Mouse (Mus musculus): Measurements from ENCODE around the gene A630023A22Rik. TPM values are rescaled to one million over a fixed set of nuclear protein-coding genes. Genes with fewer than 3 reads are reported as not detected.

A630023A22Rik gene
- polyA plus RNA-seq (2012; rRNA removed; ENCODE audit: low replicate concordance), result not detected in 2 replicates

GRCm38 (mm10) chr14:34102601-34103000 is at the start of gene A630023A22Rik:
Gene A630023A22Rik (minus strand): TSS chr14:34102754.

DNA sequence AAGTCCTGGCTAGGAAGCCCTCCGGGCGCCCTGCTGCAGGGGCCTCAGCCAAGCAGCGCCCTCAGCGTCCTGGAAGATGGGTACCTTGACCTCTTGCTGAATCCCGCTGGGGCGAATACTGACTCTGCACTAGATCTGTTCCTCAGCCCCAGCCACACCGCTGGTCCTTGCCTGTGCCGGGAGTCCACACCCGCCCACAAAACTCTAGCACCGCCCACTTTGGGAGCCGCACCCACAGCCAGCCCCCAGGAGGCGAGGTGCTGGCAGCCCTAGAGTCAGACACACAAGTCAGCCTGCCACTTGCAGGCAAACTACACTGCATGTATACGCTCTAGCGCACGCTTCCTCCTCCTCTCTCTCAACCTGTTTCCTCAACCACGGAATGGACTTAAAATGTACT is 49.8 kb upstream of the A630023A22Rik start, which contains the start of gene Npy4r:
Npy4r (minus strand) TSS at position 148 of the 400 bp plus-strand sequence.

DNA sequence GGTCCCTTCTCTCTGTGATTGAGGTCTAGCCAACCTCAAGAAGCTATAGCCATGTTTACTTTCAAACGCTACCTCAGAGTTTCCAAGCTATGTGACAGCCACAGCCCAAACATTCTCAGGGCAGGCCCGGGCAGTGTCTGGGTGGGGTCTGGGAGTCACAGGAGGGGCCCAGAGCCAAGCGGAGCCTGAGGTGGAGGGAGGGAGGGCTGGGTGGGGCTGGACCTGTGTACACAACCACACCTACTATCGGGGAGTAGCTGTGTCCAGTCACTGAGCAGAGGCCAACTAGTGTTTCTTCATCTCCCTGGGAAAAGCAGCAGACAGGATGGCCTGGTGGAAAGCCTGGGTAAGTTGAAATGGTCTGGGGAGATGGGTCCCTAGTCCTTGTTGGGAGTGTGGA is 16.8 kb downstream of the A630023A22Rik start, which contains the start of gene Anxa8:
Anxa8 (plus strand) TSS at position 251 of the 400 bp plus-strand sequence.

GRCm38 (mm10) chr14:34052516-34052915 is 50.0 kb downstream of the A630023A22Rik start, which contains the start of gene Antxrl:
Gene Antxrl (plus strand): TSS chr14:34052707.

GRCm38 (mm10) chr14:34016381-34016780 is 86.2 kb downstream of the A630023A22Rik start, which contains the start of gene Gm5460:
Gene Gm5460 (plus strand): TSS chr14:34016758.

GRCm38 (mm10) chr14:34015063-34015462 is 87.5 kb downstream of the A630023A22Rik start, which contains the start of gene Gm30083:
Gene Gm30083 (minus strand): TSS chr14:34015182.

Other genes starting within 250 kb of the A630023A22Rik start
- 3.0 and 3.3 TPM in 2 replicates for gene Gdf10, start 179.2 kb downstream of the A630023A22Rik start, polyA plus RNA-seq (2012; rRNA removed; ENCODE audit: low replicate concordance)
- not detected in 2 replicates for gene Gdf2, start 161.7 kb downstream of the A630023A22Rik start, polyA plus RNA-seq (2012; rRNA removed; ENCODE audit: low replicate concordance)
- 0.02 TPM in 1 of 2 replicates, not detected in the other for gene Rbp3, start 148.8 kb downstream of the A630023A22Rik start, polyA plus RNA-seq (2012; rRNA removed; ENCODE audit: low replicate concordance)
- gene Zfp488, start 124.0 kb downstream of the A630023A22Rik start, polyA plus RNA-seq (2012; rRNA removed; ENCODE audit: low replicate concordance), result not detected in 2 replicates
- not detected in 2 replicates for gene Gm30083, start 87.6 kb downstream of the A630023A22Rik start, polyA plus RNA-seq (2012; rRNA removed; ENCODE audit: low replicate concordance)
- gene Gm5460, start 86.0 kb downstream of the A630023A22Rik start, polyA plus RNA-seq (2012; rRNA removed; ENCODE audit: low replicate concordance), result not detected in 2 replicates
- gene Antxrl, start 50.0 kb downstream of the A630023A22Rik start, polyA plus RNA-seq (2012; rRNA removed; ENCODE audit: low replicate concordance), result not detected in 2 replicates
- 0.39 and 0.54 TPM in 2 replicates for gene Anxa8, start 16.8 kb downstream of the A630023A22Rik start, polyA plus RNA-seq (2012; rRNA removed; ENCODE audit: low replicate concordance)
- 0.02 and 0.47 TPM in 2 replicates for gene Npy4r, start 49.7 kb upstream of the A630023A22Rik start, polyA plus RNA-seq (2012; rRNA removed; ENCODE audit: low replicate concordance)
- 0.01 and 0.02 TPM in 2 replicates for gene Gprin2, start 98.9 kb upstream of the A630023A22Rik start, polyA plus RNA-seq (2012; rRNA removed; ENCODE audit: low replicate concordance)
- gene Syt15, start 116.8 kb upstream of the A630023A22Rik start, polyA plus RNA-seq (2012; rRNA removed; ENCODE audit: low replicate concordance), result 1.2 and 1.5 TPM in 2 replicates
- gene Shld2, start 207.7 kb upstream of the A630023A22Rik start, polyA plus RNA-seq (2012; rRNA removed; ENCODE audit: low replicate concordance), result 0.27 and 0.75 TPM in 2 replicates
- 83.6 and 224 TPM in 2 replicates for gene Glud1, start 208.0 kb upstream of the A630023A22Rik start, polyA plus RNA-seq (2012; rRNA removed; ENCODE audit: low replicate concordance)

Data from duodenum, adult 2 months (tissue).